Mouse (Mus musculus): ENCODE measurements around the gene Zbtb1. TPM values are rescaled to one million over a fixed set of nuclear protein-coding genes. Genes with fewer than 3 reads are reported as not detected.

Zbtb1 gene
- polyA plus RNA-seq, 1 experiment from 2014 or later, result 8.9 TPM

- H3K36me3 ChIP-seq, result no peaks in the 10 kb centered on the region
- H3K4me3 ChIP-seq, result peak overlapping the region; percentile 15; the same call in 1 of the 2 replicates
- whole genome bisulfite sequencing, result 59% methylated on average over 6 of the region's 6 CpGs
- no peaks in the 10 kb centered on the region for H3K27me3 ChIP-seq (ENCODE audit: insufficient read depth, poor library complexity, severe bottlenecking)
- no peak for DNase-seq (ENCODE audit: low spot score)
- H3K9me3 ChIP-seq, result no peaks in the 10 kb centered on the region
- peak overlapping the region; percentile 78 for H3K27ac ChIP-seq
- peaks cover 67% of the 10 kb centered on the region for H3K4me1 ChIP-seq
These were observed 3.9 kb downstream of the Zbtb1 start for GRCm38 (mm10) chr12:76373991-76374390.

- H3K27me3 ChIP-seq (ENCODE audit: insufficient read depth, poor library complexity, severe bottlenecking), result no peaks in the 10 kb centered on the region
- H3K36me3 ChIP-seq, result 0 out of 2 replicates have a peak, but pooled peaks cover 2% of the 10 kb centered on the region
- H3K9me3 ChIP-seq, result no peaks in the 10 kb centered on the region
- DNase-seq (ENCODE audit: low spot score), result no peak
- H3K27ac ChIP-seq, result peak overlapping the region; percentile 78; the same call in 1 of the 2 replicates
- peaks cover 70% of the 10 kb centered on the region for H3K4me1 ChIP-seq
- no peak overlapping the region for H3K4me3 ChIP-seq
- 74% methylated on average over 4 of the region's 4 CpGs for WGBS
These were observed 4.8 kb downstream of the Zbtb1 start for GRCm38 (mm10) chr12:76374911-76375310.

GRCm38 (mm10) chr12:76375506-76375905 is 5.4 kb downstream of the Zbtb1 start:
- WGBS, result 24% methylated on average over 3 of the region's 3 CpGs
- peak overlapping the region; percentile 78 for H3K27ac ChIP-seq
- H3K36me3 ChIP-seq, result 0 out of 2 replicates have a peak, but pooled peaks cover 5% of the 10 kb centered on the region
- H3K27me3 ChIP-seq (ENCODE audit: insufficient read depth, poor library complexity, severe bottlenecking), result no peaks in the 10 kb centered on the region
- H3K4me3 ChIP-seq, result peak overlapping the region; percentile 19; the same call in 1 of the 2 replicates
- no peak for DNase-seq (ENCODE audit: low spot score)
- H3K4me1 ChIP-seq, result peaks cover 73% of the 10 kb centered on the region
- no peaks in the 10 kb centered on the region for H3K9me3 ChIP-seq

- no peaks in the 10 kb centered on the region for H3K27me3 ChIP-seq (ENCODE audit: insufficient read depth, poor library complexity, severe bottlenecking)
- no peak overlapping the region for H3K4me3 ChIP-seq
- no peaks in the 10 kb centered on the region for H3K9me3 ChIP-seq
- DNase-seq (ENCODE audit: low spot score), result no peak
- H3K27ac ChIP-seq, result peak overlapping the region; percentile 78
- peaks cover 8% of the 10 kb centered on the region; the same call in 1 of the 2 replicates for H3K36me3 ChIP-seq
- H3K4me1 ChIP-seq, result peaks cover 72% of the 10 kb centered on the region
- 44% methylated on average over 7 of the region's 7 CpGs for WGBS
These were observed 6.6 kb downstream of the Zbtb1 start for GRCm38 (mm10) chr12:76376649-76377048.

- Histone ChIP-seq H3K27ac (peak overlapping the region; percentile 78), H3K36me3 (peaks cover 10% of the 10 kb centered on the region; the same call in 1 of the 2 replicates), H3K4me1 (peaks cover 69% of the 10 kb centered on the region), H3K9me3 (no peaks in the 10 kb centered on the region), H3K4me3 (no peak overlapping the region), H3K27me3 (ENCODE audit: insufficient read depth, poor library complexity, severe bottlenecking) (no peaks in the 10 kb centered on the region)
- 93% methylated on average over 6 of the region's 6 CpGs for WGBS
- DNase-seq (ENCODE audit: low spot score), result no peak
These were observed 7.0 kb downstream of the Zbtb1 start for GRCm38 (mm10) chr12:76377059-76377458.

GRCm38 (mm10) chr12:76377726-76378125 is 7.7 kb downstream of the Zbtb1 start:
- 95% methylated on average over 3 of the region's 3 CpGs for WGBS
- H3K4me3 ChIP-seq, result no peak overlapping the region
- H3K36me3 ChIP-seq, result peaks cover 10% of the 10 kb centered on the region; the same call in 1 of the 2 replicates
- H3K9me3 ChIP-seq, result no peaks in the 10 kb centered on the region
- peaks cover 62% of the 10 kb centered on the region for H3K4me1 ChIP-seq
- H3K27me3 ChIP-seq (ENCODE audit: insufficient read depth, poor library complexity, severe bottlenecking), result no peaks in the 10 kb centered on the region
- DNase-seq (ENCODE audit: low spot score), result no peak
- H3K27ac ChIP-seq, result peak overlapping the region; percentile 78

- no peaks in the 10 kb centered on the region for H3K9me3 ChIP-seq
- no peak overlapping the region for H3K4me3 ChIP-seq
- 66% methylated on average over 5 of the region's 5 CpGs for WGBS
- H3K36me3 ChIP-seq, result peaks cover 14% of the 10 kb centered on the region; the same call in 1 of the 2 replicates
- peaks cover 59% of the 10 kb centered on the region for H3K4me1 ChIP-seq
- H3K27me3 ChIP-seq (ENCODE audit: insufficient read depth, poor library complexity, severe bottlenecking), result no peaks in the 10 kb centered on the region
- DNase-seq (ENCODE audit: low spot score), result no peak
- H3K27ac ChIP-seq, result peak overlapping the region; percentile 74
These were observed 8.5 kb downstream of the Zbtb1 start for GRCm38 (mm10) chr12:76378556-76378955.

GRCm38 (mm10) chr12:76380151-76380550 is 10.1 kb downstream of the Zbtb1 start:
- 72% methylated on average over 7 of the region's 7 CpGs for WGBS
- Histone ChIP-seq H3K27ac (peak overlapping the region; percentile 54; the same call in 1 of the 2 replicates), H3K4me1 (peaks cover 45% of the 10 kb centered on the region), H3K4me3 (no peak overlapping the region), H3K36me3 (peaks cover 20% of the 10 kb centered on the region), H3K27me3 (ENCODE audit: insufficient read depth, poor library complexity, severe bottlenecking) (no peaks in the 10 kb centered on the region), H3K9me3 (no peaks in the 10 kb centered on the region)
- no peak for DNase-seq (ENCODE audit: low spot score)

- H3K4me3 ChIP-seq, result no peak overlapping the region
- H3K36me3 ChIP-seq, result peaks cover 56% of the 10 kb centered on the region
- H3K27ac ChIP-seq, result no peak overlapping the region
- DNase-seq (ENCODE audit: low spot score), result no peak
- H3K27me3 ChIP-seq (ENCODE audit: insufficient read depth, poor library complexity, severe bottlenecking), result no peaks in the 10 kb centered on the region
- H3K9me3 ChIP-seq, result no peaks in the 10 kb centered on the region
- WGBS, result 88% methylated on average over 8 of the region's 8 CpGs
- peaks cover 2% of the 10 kb centered on the region for H3K4me1 ChIP-seq
These were observed 15.3 kb downstream of the Zbtb1 start for GRCm38 (mm10) chr12:76385342-76385741.

- WGBS, result 89% methylated on average over 11 of the region's 11 CpGs
- H3K27ac ChIP-seq, result no peak overlapping the region
- DNase-seq (ENCODE audit: low spot score), result no peak
These were observed 18.7 kb downstream of the Zbtb1 start for GRCm38 (mm10) chr12:76388794-76389193.

GRCm38 (mm10) chr12:76391595-76392271 is 21.7 kb downstream of the Zbtb1 start:
- Histone ChIP-seq H3K27ac (peak overlapping the region; percentile 29; the same call in 1 of the 2 replicates), H3K36me3 (peaks cover 27% of the 10 kb centered on the region), H3K9me3 (no peaks in the 10 kb centered on the region), H3K4me3 (no peak overlapping the region), H3K4me1 (no peaks in the 10 kb centered on the region; the same call in 1 of the 2 replicates), H3K27me3 (ENCODE audit: insufficient read depth, poor library complexity, severe bottlenecking) (no peaks in the 10 kb centered on the region)
- DNase-seq (ENCODE audit: low spot score), result no peak
- 70% methylated on average over 3 of the region's 3 CpGs for WGBS

More at GRCm38 (mm10) chr12:76388794-76389193, 18.7 kb downstream of the Zbtb1 start:
- H3K36me3 ChIP-seq, result peaks cover 49% of the 10 kb centered on the region
- no peak overlapping the region for H3K4me3 ChIP-seq
- H3K4me1 ChIP-seq, result no peaks in the 10 kb centered on the region; the same call in 1 of the 2 replicates
- no peaks in the 10 kb centered on the region for H3K9me3 ChIP-seq
- no peaks in the 10 kb centered on the region for H3K27me3 ChIP-seq (ENCODE audit: insufficient read depth, poor library complexity, severe bottlenecking)

GRCm38 (mm10) chr12:76392979-76393378 is 22.9 kb downstream of the Zbtb1 start:
- DNase-seq (ENCODE audit: low spot score), result no peak
- no peaks in the 10 kb centered on the region; the same call in 1 of the 2 replicates for H3K4me1 ChIP-seq
- WGBS, result 77% methylated on average over 5 of the region's 5 CpGs
- H3K9me3 ChIP-seq, result no peaks in the 10 kb centered on the region
- no peak overlapping the region for H3K4me3 ChIP-seq
- no peaks in the 10 kb centered on the region for H3K27me3 ChIP-seq (ENCODE audit: insufficient read depth, poor library complexity, severe bottlenecking)
- no peak overlapping the region for H3K27ac ChIP-seq
- peaks cover 21% of the 10 kb centered on the region for H3K36me3 ChIP-seq

- DNase-seq (ENCODE audit: low spot score), result no peak
- Histone ChIP-seq H3K4me1 (no peaks in the 10 kb centered on the region; the same call in 1 of the 2 replicates), H3K27me3 (ENCODE audit: insufficient read depth, poor library complexity, severe bottlenecking) (no peaks in the 10 kb centered on the region), H3K36me3 (no peaks in the 10 kb centered on the region), H3K27ac (no peak overlapping the region), H3K9me3 (no peaks in the 10 kb centered on the region), H3K4me3 (no peak overlapping the region)
- WGBS, result 84% methylated on average over 5 of the region's 5 CpGs
These were observed 27.2 kb downstream of the Zbtb1 start for GRCm38 (mm10) chr12:76397281-76397680.
